Mouse (Mus musculus): ENCODE results near the gene Hmgcs2. TPM values are rescaled to one million over a fixed set of nuclear protein-coding genes. Genes with fewer than 3 reads are reported as not detected.

Hmgcs2 gene
- polyA plus RNA-seq, 1 experiment, result 9.4 TPM

DNA sequence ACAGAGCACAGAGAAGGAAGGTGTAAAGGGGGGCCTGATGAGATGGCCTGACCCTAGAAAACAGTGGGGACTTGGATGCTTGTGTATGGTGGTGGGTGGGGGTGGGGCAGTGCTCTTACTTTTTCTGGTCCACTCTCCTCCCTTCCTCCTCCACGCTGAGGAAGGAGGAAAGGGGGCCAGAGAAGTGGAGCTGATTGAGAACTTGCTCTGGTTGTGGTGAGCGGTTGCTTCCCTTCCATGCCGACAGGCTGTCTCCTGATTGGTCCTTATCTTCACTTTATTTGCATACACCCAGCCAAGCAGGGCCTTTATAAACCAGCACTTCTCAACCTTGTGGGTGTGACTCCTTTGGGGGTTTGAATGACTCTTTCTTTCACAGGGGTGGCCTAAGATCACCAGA is 26.2 kb upstream of the Hmgcs2 start:
- DNase-seq (ENCODE audit: low read depth), result no peak
- TF ChIP-seq POLR2A (IDR thresholded peaks at IDR 0.05; ENCODE audit: borderline replicate concordance, extremely low read depth, insufficient read depth, insufficient read length, poor library complexity, severe bottlenecking) (no peak), CTCF (IDR thresholded peaks at IDR 0.05; ENCODE audit: borderline replicate concordance, extremely low read depth, insufficient read depth, insufficient read length) (no peak)

DNA sequence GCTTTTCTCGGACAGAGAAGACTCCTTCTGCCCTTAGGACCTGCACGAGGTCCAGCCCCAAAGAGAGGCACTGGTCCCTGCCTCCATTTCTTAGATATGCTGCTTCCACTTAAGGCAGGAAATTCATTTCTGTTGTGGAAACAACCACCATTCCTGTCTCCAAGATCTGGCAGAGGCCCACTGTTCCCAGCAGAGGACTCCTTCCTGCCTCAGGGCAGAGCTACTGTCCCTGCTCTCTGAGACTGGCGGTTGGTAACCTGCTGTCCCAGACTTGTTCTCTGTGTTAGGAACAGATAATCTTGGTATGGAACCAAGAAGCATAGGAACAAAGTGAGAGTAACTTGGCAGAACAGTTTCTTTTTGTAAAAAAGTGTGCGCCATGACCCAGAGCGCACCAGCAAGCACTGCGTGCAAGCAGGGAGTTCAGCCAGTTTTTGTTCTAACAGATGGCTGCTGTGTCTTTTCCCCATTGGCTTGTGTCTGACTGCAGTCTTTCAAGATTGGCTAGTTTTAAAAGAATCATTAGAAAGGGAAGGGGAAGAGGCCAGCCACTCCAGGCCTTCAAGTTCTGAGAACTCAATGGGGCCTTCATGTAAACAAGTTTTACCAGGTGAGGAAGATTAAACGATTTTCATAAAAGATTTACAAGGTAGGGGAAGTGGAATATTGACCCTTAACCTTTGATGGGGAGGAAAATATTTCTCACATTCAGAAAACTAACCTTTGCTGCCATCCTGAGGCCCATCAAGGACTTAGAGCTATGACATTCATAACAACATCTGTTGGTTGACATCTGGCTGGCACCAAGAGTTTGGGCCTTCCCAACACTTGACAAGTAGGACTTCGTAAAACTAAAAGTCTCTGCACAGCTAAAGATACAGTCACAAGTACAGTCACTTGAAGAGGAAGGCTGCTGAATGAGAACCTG is 25.3 kb upstream of the Hmgcs2 start:
- DNase-seq (ENCODE audit: low read depth), result no peak
- no peak for TF ChIP-seq CTCF (IDR thresholded peaks at IDR 0.05; ENCODE audit: borderline replicate concordance, extremely low read depth, insufficient read depth, insufficient read length)
- TF ChIP-seq POLR2A (IDR thresholded peaks at IDR 0.05; ENCODE audit: borderline replicate concordance, extremely low read depth, insufficient read depth, insufficient read length, poor library complexity, severe bottlenecking), result no peak

DNA sequence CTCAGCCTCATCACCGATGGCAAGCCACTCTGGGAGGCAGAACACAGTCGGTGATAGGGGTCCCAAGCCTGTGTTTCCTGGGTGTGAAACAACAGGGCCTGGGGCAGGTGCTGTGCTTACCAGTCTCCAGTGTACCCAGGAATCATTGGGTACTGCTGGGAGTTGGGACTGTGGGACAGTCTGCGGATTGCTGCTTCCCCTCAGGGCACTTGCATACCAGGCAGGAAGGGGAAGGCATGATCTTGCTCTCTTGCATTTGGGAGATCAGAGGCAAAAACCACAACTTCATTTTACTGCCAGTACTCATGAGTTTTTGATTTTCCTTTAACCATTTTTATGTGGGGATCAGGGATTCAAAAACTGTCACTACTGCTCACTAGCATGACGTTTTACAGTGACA is 21.5 kb upstream of the Hmgcs2 start:
- no peak for DNase-seq (ENCODE audit: low read depth)
- no peak for TF ChIP-seq POLR2A (IDR thresholded peaks at IDR 0.05; ENCODE audit: borderline replicate concordance, extremely low read depth, insufficient read depth, insufficient read length, poor library complexity, severe bottlenecking)
- TF ChIP-seq CTCF (IDR thresholded peaks at IDR 0.05; ENCODE audit: borderline replicate concordance, extremely low read depth, insufficient read depth, insufficient read length), result no peak

DNA sequence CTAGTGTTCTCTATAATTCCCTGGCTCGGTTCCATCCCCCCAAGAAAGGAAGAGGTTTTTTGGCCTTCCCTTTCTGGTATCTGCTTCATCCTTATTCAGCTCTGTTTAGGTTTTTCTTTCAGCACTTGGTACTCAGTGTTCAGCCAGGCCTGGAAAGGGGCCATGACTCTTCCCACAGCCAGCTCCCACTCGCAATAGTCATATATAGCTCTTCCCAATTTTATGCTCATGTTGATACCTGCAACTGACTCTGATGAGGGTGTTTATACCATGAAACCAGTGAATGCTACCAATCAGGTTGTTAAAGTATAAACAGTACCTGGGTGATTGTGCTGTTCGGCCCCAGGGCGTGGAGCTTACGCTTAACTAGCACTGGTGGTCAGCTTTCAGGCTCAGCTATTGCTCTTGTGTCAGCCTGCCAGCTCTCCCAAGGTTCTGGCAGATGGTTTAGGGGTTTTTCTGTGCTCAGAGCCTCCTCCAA is 20.9 kb upstream of the Hmgcs2 start:
- DNase-seq (ENCODE audit: low read depth), result no peak
- TF ChIP-seq POLR2A (IDR thresholded peaks at IDR 0.05; ENCODE audit: borderline replicate concordance, extremely low read depth, insufficient read depth, insufficient read length, poor library complexity, severe bottlenecking), result no peak
- no peak for TF ChIP-seq CTCF (IDR thresholded peaks at IDR 0.05; ENCODE audit: borderline replicate concordance, extremely low read depth, insufficient read depth, insufficient read length)

DNA sequence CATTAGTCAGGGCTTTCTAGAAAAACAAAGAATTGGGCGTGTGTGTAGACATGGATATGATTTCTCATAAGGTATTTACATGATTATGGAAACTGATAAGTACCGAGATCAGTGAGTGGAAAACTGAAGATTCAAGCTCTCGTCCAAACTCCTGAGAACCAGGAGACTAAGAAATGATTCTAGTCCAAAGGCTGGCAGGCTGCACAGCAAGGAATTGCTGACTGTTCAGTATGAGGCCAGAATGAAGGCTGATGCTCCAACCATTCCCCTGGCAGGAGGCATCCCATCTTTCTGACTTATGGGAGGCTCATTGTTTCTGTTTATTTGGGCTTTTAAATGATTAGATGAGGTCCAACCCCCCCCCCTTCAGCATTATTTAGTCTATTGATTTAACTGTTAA is 19.7 kb upstream of the Hmgcs2 start:
- no peak for TF ChIP-seq CTCF (IDR thresholded peaks at IDR 0.05; ENCODE audit: borderline replicate concordance, extremely low read depth, insufficient read depth, insufficient read length)
- DNase-seq (ENCODE audit: low read depth), result no peak

DNA sequence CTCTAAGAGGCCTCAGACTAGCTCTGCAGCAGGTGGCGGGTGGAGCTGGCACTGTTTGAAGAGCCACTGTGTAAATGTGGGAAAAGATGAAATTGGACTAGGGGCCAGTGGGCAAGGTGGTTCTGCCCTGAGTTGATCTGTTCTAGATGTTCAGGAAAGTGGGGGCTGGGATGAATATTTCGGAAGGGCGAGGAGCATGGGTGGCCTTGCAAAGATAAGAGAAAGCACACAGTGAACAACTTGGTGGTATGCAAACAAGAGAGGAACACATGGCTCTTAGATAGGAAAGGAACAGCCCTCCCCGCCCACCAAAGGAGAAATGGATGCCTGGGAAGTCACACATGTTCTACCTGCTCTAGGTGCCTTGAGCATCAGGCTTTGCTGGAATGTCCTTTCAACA is 18.8 kb upstream of the Hmgcs2 start:
- no peak for DNase-seq (ENCODE audit: low read depth)
- TF ChIP-seq POLR2A (IDR thresholded peaks at IDR 0.05; ENCODE audit: borderline replicate concordance, extremely low read depth, insufficient read depth, insufficient read length, poor library complexity, severe bottlenecking) (no peak), CTCF (IDR thresholded peaks at IDR 0.05; ENCODE audit: borderline replicate concordance, extremely low read depth, insufficient read depth, insufficient read length) (no peak)

DNA sequence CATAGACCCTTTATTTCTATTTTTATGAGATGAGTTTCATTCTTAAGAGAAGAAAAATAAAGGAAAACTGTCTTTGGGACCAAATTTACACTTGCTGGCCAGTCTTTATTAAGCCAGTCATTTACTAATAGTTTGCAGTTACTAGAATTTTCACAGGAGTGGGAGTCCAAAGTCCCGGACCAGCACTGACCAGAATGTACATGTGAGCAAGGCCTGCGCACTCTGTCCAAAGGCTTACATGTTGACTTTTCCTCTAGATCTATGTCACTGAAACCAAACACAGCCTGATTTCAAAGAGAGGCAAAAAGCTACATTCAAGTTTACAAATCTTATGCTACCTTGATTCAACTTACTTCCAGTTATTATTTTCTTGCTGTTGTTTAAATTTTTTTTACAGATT is 18.1 kb upstream of the Hmgcs2 start:
- no peak for DNase-seq (ENCODE audit: low read depth)
- no peak for TF ChIP-seq CTCF (IDR thresholded peaks at IDR 0.05; ENCODE audit: borderline replicate concordance, extremely low read depth, insufficient read depth, insufficient read length)
- no peak for TF ChIP-seq POLR2A (IDR thresholded peaks at IDR 0.05; ENCODE audit: borderline replicate concordance, extremely low read depth, insufficient read depth, insufficient read length, poor library complexity, severe bottlenecking)

DNA sequence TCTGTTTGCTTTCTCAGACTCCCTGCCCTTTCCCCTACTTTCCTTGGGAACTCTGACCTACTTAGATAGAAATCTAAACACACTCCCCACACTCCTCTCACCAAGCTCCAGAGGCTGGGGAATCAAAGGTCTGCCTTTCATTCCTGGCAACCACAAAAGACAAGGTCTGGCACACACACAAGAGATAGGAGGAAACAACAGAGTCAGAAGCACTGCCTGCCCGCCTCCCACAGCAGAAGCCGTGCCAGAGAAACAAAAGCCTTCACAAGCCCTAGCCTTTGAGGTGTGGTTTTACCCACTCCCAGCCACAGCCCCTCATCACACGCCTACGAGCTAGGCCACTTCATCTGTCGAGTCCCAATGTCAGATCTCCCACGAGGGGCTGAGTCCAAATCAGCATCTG is 13.0 kb upstream of the Hmgcs2 start:
- peak; percentile 72 for DNase-seq (ENCODE audit: low read depth)
- TF ChIP-seq CTCF (IDR thresholded peaks at IDR 0.05; ENCODE audit: borderline replicate concordance, extremely low read depth, insufficient read depth, insufficient read length), result no peak
- no peak for TF ChIP-seq POLR2A (IDR thresholded peaks at IDR 0.05; ENCODE audit: borderline replicate concordance, extremely low read depth, insufficient read depth, insufficient read length, poor library complexity, severe bottlenecking)

DNA sequence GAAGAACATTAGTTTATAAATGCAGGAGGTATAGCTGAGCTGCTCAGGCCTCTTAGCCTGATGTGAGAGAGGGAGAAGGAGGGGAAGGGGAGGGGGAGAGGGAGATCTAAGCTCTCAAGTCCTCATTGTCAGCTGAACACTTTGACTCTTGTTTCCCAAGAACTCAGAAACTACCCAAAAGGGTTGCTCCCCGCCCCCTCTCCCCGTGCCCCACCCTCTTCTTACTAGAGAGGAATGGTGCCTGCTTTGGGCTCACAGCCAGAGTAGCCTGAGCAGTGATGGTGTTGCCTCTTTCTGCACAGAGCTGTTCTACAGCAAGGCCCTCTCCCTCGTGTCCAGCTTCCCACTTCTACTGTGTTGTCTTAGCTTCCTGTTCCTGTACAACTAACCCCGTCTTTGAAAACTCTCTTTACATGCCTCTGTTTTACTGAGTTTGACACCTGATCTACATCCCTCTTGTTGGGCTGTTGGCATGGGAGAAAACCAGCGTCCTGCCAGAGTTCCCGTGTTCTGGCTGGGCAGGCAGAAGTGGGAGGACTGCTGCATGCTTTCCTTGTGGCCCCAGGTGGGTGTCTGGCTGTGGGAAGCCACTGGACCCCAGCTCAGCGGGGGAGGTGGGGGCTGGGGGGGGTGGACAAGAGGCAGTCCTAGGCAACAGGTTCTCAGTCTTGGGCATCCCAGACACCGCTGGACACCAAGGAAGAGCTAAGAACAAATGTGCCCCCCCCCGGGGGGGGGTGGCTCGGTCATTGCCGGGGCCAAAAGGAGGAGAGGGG is 6.4 kb upstream of the Hmgcs2 start:
- TF ChIP-seq CTCF (IDR thresholded peaks at IDR 0.05; ENCODE audit: borderline replicate concordance, extremely low read depth, insufficient read depth, insufficient read length), result no peak
- no peak for TF ChIP-seq POLR2A (IDR thresholded peaks at IDR 0.05; ENCODE audit: borderline replicate concordance, extremely low read depth, insufficient read depth, insufficient read length, poor library complexity, severe bottlenecking)
- peak; percentile 62 for DNase-seq (ENCODE audit: low read depth)

DNA sequence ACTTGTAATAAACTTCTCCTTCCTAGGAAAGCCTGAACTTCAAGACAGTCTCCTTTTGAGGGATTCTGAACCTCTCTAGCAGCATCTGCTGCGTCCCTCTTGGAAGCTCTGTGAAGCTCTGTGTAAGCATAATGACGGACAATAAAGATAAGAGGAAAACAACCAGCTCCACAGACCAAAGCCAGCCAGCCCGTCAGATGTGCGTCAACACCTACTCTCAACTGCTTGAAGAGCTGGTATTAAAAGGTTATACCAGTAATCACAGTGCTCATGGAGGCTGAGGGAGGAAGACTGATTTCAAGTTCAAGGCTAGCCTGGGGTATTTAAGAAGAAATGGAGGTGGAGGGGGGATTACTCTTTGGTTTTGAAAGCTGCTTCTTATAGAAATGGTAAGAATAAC is 553 bp upstream of the Hmgcs2 start:
- DNase-seq (ENCODE audit: low read depth), result no peak
- TF ChIP-seq POLR2A (IDR thresholded peaks at IDR 0.05; ENCODE audit: borderline replicate concordance, extremely low read depth, insufficient read depth, insufficient read length, poor library complexity, severe bottlenecking) (no peak), CTCF (IDR thresholded peaks at IDR 0.05; ENCODE audit: borderline replicate concordance, extremely low read depth, insufficient read depth, insufficient read length) (no peak)

DNA sequence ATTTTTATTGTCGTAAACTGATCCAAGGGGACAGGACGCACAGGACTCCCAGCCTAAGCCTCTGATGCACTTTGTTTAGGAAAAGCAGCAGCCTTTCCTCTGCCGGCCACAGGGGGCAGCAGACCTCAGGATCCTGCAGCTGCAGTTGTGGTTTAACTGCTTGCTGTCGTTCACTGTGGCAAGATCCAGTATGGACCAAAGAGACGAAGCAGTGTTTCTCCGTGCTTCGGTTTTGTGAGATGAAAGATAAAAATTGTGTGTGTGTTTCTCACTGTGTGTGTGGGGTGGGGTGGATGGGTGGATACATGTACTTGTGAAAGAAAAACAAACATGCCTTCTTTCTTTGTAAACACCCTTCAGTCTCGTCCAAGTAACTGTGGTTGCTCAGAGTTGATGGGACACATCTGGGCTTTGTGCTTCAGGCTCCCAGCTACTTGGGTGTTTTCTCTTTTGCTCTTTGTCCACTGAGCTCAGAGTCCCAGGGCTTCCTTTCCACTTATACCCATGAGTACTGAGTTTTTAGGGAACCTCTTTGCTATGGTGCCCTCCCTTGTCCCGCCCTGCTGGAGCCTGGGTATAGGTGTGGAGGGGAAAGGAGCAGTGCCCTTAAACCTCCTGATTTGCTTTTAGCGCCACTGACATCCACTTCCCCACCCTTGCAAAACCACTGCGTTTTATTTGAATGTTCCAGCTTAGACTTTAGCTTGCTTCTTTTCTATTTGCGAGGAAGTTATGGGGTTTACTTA is 871 bp downstream of the Hmgcs2 start:
- TF ChIP-seq POLR2A (IDR thresholded peaks at IDR 0.05; ENCODE audit: borderline replicate concordance, extremely low read depth, insufficient read depth, insufficient read length, poor library complexity, severe bottlenecking) (no peak), CTCF (IDR thresholded peaks at IDR 0.05; ENCODE audit: borderline replicate concordance, extremely low read depth, insufficient read depth, insufficient read length) (peak; percentile 99)
- peak; percentile 84 for DNase-seq (ENCODE audit: low read depth)

Data from brain, embryonic 14.5 days (tissue).